Mouse (Mus musculus): ENCODE measurements around the gene Cntnap1.

DNA sequence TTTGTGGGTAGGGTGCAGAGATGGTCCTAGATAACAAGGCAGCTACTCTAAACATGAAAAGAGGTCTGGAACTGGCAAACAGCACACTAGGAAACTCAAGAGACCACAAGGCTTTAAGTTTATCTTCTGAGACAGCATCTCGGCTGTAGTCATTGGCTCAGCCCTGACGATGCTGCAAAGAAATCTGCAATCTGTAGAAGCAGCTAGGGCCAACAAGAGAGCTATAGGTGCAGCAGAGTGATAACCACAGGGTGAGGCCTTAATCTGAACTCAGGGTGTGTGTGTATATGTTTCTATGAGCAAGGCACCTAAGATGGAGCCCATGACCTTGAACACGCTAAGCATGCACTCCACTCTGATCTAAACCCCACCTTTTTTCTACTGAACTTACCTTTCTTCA, 29.2 kb downstream of the Cntnap1 start:
- TF ChIP-seq POLR2A (IDR thresholded peaks at IDR 0.05; ENCODE audit: insufficient read depth, low read length) (no peak), CTCF (IDR thresholded peaks at IDR 0.05; ENCODE audit: low read depth, low read length) (no peak), EP300 (IDR thresholded peaks at IDR 0.05; ENCODE audit: insufficient read depth, low read depth, low read length) (no peak)

Data from ES-Bruce4 (cell line).